Mouse (Mus musculus): Measurements from ENCODE around the gene Slc25a12. TPM values are rescaled to one million over a fixed set of nuclear protein-coding genes. Genes with fewer than 3 reads are reported as not detected.
A peak's percentile ranks its signal among the peaks of the same experiment; 100 is the strongest.
"Not testable (repeated sequence)": the region's sequence is repeated elsewhere in the genome, so short reads cannot be mapped to it uniquely, and the experiment has no call there.

The Slc25a12 gene
- 100 to 1,000 TPM; 163 to 173 TPM for total RNA-seq (2021)
- long read RNA-seq, experiment 1, full-length matches to known transcripts = 125 of 158 reads
- long read RNA-seq, experiment 1, partial matches to known transcripts = 26 of 158 reads
- long read RNA-seq, experiment 1, other reads (novel, unspliced or antisense) = 7 of 158 reads
- long read RNA-seq, experiment 2, full-length matches to known transcripts = 99 of 129 reads
- long read RNA-seq, experiment 2, partial matches to known transcripts = 23 of 129 reads
- long read RNA-seq, experiment 2, other reads (novel, unspliced or antisense) = 7 of 129 reads

GRCm38 (mm10) chr2:71367125-71367880 is at the start of gene Slc25a12:
Slc25a12 (minus strand) TSS chr2:71367749.
- peak; percentile 67 to 68 for DNase-seq (ENCODE audit: low spot score in 2 of 2)
- intact Hi-C loops (cut with DNase I) = no loop called here

DNA sequence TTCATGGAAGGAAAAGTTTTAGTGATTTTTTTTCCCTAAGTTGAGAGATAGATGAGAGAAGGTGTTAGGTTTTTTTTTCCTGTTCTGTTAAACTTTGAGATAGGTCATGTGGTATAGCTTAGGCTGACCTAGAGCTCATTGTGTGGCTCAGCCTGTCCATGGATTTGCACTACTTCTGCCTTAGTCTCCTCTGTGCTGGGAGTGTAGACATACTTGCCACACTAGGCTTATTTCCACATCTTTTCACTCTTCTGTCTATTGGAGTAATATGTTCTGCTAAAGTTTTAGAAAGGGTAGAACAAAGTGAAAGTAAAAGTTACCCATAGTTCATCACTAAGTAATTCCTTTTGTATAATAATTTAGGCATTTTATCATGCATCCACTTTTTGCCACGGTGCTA is 38.1 kb upstream of the Slc25a12 start:
- DNase-seq (ENCODE audit: low spot score in 2 of 2) = no peak

GRCm38 (mm10) chr2:71389864-71390263 is 22.3 kb upstream of the Slc25a12 start:
- no peak for DNase-seq (ENCODE audit: low spot score in 2 of 2)
- intact Hi-C loops (cut with DNase I) = no loop called here

More for the DNA sequence above, 38.1 kb upstream of the Slc25a12 start:
- intact Hi-C loops (cut with DNase I) = no loop called here

DNA sequence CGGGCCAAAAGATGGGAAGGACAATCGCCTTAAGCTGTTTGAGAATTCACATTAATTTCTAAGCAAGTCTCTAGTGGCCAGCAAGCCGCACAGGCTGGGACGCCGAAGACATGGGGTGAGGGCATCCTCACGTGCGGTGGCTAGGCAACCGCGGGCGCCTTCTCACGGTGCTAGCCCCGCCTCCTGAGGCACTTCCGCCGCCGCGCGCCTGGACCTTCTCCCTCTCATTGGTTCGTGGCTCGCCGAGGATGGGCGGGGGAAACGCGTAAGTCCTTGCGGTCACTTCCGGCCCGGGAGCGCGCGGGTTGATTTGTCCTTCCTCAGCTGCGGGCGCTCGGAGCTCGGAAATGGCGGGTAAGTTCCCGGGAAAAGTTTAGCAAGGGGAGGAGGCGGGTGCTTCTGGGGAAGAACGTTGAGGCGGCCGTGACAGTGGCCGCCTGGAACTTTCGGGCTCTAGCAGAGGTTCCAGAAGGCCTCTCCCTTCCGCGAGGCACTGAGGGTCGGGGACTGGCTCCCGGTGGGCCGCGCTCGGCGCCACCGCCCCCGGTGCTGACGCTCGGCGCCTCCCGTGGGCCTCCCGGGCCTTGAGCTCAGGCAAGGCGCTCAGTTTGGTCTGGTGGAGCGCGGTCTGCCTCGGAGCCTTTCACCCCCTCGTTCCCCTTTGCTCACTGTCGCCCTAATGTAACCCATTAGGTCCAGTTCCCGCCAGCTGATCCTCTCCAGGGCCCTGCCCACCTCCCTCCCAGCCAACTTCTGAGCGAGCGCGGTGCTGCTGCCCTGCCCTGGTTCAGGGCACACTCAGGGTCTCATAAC is 21.6 kb upstream of the Slc25a12 start, which contains the start of gene Hat1:
Gene Hat1, plus strand, starts transcription at position 8 of the 813 bp plus-strand sequence.
- intact Hi-C loops (cut with DNase I) = no loop called here

GRCm38 (mm10) chr2:71387766-71388165 is 20.2 kb upstream of the Slc25a12 start:
- intact Hi-C loops (cut with DNase I) = no loop called here
- DNase-seq (ENCODE audit: low spot score in 2 of 2) = no peak

More for the DNA sequence above, 21.6 kb upstream of the Slc25a12 start, which contains the start of gene Hat1:
- DNase-seq (ENCODE audit: low spot score in 2 of 2) = peak; percentile 93 to 96

GRCm38 (mm10) chr2:71383890-71384289 is 16.3 kb upstream of the Slc25a12 start:
- no peak for DNase-seq (ENCODE audit: low spot score in 2 of 2)
- intact Hi-C loops (cut with DNase I) = no loop called here

DNA sequence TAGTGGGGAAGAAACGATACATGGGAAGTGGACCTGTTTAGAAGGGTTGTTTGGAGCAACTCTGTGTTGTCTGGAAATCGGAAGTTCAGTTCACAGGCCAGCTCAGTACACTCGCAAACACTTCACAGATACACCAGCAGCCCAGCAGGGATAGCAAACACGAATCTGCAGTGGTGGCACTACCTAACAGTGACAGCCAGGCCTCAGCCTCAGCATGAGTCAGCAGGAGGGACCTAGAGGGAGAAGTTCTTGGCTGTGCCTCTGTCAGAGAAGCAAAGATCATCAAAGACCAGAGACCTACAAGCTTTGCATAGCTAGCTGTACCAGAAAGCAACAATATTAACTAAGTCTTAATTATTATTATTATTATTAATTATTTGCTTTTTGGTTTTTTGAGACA is 14.4 kb upstream of the Slc25a12 start:
- DNase-seq (ENCODE audit: low spot score in 2 of 2) = no peak
- intact Hi-C loops (cut with DNase I) = no loop called here

DNA sequence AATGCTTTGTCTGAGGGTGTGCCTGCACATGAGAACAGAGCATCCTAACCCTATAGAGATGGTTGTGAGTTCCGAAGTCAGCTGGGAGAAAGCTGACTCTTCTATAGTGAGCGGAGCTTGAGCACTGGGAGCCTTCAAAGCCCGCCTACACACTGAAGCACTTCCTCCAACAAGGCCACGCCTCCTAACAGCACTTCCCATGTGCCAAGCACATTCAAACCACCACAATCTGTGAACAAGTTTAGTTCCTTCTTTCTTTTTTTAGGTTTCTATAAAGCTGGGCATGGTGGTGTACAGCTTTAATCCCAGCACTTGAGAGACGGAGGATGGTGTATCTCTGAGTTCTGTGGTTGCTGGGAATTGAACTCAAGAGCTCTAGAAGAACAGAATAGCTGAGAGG is 9.9 kb upstream of the Slc25a12 start:
- intact Hi-C loops (cut with DNase I) = no loop called here
- DNase-seq (ENCODE audit: low spot score in 2 of 2) = no peak

GRCm38 (mm10) chr2:71376433-71376906 is 8.9 kb upstream of the Slc25a12 start:
- DNase-seq (ENCODE audit: low spot score in 2 of 2) = no peak
- intact Hi-C loops (cut with DNase I) = no loop called here

GRCm38 (mm10) chr2:71374275-71375155 is 7.0 kb upstream of the Slc25a12 start:
- intact Hi-C loops (cut with DNase I) = no loop called here

GRCm38 (mm10) chr2:71372261-71372660 is 4.7 kb upstream of the Slc25a12 start:
- DNase-seq (ENCODE audit: low spot score in 2 of 2); intact Hi-C loops (cut with DNase I): not testable (repeated sequence)

More at GRCm38 (mm10) chr2:71374275-71375155, 7.0 kb upstream of the Slc25a12 start:
- no peak for DNase-seq (ENCODE audit: low spot score in 2 of 2)

DNA sequence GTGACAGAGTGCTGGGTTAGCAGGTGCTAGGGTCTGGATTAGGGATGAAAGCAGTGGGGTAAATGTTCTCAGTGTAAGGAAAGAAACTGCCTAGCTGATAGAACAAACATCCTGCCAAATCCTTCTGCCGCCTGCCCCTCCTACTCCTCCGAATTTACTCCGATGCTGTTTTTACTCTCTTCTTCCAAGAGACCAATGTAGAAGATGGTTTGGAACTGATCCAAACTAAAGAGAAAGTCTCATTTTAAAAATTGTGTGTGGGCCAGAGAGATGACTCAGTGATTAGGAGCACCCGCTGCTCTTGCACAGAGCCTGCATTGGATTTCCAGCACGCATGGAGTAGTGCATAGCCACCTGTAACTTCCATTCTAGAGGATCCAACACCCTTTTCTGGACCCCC is 4.2 kb upstream of the Slc25a12 start:
- intact Hi-C loops (cut with DNase I) = no loop called here
- DNase-seq (ENCODE audit: low spot score in 2 of 2) = peak; percentile 51 to 90

DNA sequence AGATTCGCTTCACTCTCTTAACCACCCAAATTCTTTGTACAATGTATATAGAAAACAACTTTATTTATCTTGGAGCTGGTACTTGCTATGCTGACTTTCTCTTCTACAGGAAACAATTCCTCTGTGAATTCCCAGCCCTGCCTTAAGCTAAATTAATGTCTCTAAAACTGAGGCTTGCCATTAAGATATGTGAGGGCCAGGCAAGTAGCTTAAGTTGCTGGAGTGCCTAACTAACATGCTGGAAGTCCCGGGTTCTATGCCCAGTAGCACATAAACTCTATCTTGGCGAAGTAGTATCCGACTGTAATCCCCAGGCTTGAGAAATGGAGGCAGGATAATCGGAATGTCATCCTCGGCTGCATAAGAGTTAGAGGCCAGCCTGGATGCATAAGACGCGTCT is 537 bp upstream of the Slc25a12 start:
- intact Hi-C loops (cut with DNase I) = no loop called here
- no peak for DNase-seq (ENCODE audit: low spot score in 2 of 2)

DNA sequence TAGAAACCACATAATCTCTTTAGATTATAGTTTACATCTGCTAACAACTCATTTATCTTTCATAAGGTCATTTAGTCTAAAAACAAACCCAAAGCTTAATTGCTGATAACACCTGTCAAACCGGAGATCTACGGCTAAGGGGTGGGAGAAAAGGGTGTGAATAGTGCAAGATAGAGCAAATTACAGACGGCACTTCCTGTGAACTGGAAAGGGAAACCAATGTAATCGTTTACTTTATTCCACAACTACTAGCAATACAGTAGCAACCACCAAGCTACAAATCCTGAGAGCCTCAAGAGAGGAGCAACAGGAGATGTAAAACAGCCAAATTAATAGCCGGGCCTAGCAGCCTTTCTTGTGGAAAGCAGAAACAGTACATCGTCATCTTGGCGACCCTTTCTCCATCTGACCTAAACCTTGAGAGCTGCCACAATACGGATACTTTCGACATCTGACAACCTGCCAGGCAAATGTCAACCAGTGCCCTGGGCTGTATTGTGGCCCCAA is 878 bp downstream of the Slc25a12 start:
- intact Hi-C loops (cut with DNase I) = no loop called here
- DNase-seq (ENCODE audit: low spot score in 2 of 2) = peak in 1 of 2 experiments; percentile 22

- DNase-seq (ENCODE audit: low spot score in 2 of 2) = no peak
- intact Hi-C loops (cut with DNase I) = no loop called here
Observed at GRCm38 (mm10) chr2:71360192-71360591, 7.4 kb downstream of the Slc25a12 start.

GRCm38 (mm10) chr2:71358347-71358746 is 9.2 kb downstream of the Slc25a12 start:
- intact Hi-C loops (cut with DNase I) = no loop called here
- DNase-seq (ENCODE audit: low spot score in 2 of 2) = no peak

- intact Hi-C loops (cut with DNase I) = no loop called here
- DNase-seq (ENCODE audit: low spot score in 2 of 2) = no peak
Observed at GRCm38 (mm10) chr2:71354055-71354425, 13.5 kb downstream of the Slc25a12 start.

DNA sequence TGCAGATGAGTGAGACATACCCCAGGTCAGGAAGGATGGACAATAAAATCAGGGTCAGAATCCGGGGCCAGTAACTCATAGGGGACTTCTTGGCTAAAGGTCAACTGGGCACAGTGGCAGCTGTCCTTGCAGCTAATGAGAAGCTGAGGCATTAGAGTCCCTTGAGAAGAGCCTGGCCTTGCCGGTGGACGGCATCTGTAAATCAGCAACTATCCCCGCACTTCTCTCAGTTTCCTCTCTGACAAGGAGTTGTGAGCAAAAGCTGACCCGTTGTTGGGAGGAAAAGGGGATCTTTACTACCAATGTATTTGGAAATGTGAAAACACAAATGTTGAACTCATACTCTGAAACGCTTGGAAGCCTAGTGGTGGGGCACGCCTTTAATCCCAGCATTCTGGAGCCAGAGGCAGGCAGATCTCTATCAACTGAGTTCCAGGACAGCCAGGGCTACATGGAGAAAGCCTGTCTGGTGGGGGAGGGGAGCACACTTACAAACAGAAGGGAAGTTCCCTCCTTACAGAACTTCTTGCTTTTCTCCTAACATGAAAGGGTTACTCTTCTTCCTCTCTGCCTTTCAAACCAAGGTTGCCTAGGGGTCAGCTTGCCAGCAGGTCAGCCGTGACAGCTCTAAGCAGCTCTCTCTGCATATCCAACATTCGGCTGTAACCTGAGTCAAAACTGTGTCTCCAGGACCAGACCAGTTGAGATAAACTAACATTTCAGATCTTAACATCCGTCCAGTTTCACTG is 14.1 kb downstream of the Slc25a12 start:
- intact Hi-C loops (cut with DNase I) = no loop called here
- no peak for DNase-seq (ENCODE audit: low spot score in 2 of 2)
